Mouse (Mus musculus) ES-Bruce4 (cell line): ENCODE data around the gene Acad8. TPM values are rescaled to one million over a fixed set of nuclear protein-coding genes. Genes with fewer than 3 reads are reported as not detected.

Experiments
- H3K27ac ChIP-seq: 2 replicates; pipeline ENCODE4 v1.5.1; 2012; ENCODE audit warnings: low read length, inconsistent platforms; ENCODE audit not compliant: insufficient read depth
- H3K27me3 ChIP-seq: 2 replicates; pipeline ENCODE4 v1.6.1; 2012; ENCODE audit warnings: mild to moderate bottlenecking, low read length, inconsistent platforms; ENCODE audit not compliant: control insufficient read depth, poor library complexity, insufficient read depth, severe bottlenecking
- H3K36me3 ChIP-seq: 2 replicates; pipeline ENCODE4 v1.6.1; 2012; ENCODE audit warnings: inconsistent platforms, mild to moderate bottlenecking, low read length, moderate library complexity; ENCODE audit not compliant: control insufficient read depth, poor library complexity, insufficient read depth, severe bottlenecking
- H3K4me1 ChIP-seq: one replicate; pipeline ENCODE4 v1.8.1; 2011; ENCODE audit warnings: low read length; ENCODE audit not compliant: control insufficient read depth, insufficient read depth
- H3K4me3 ChIP-seq: 2 replicates; pipeline ENCODE4 v1.5.1; 2011; ENCODE audit warnings: low read depth, mild to moderate bottlenecking, low read length
- H3K9ac ChIP-seq: 2 replicates; pipeline ENCODE4 v1.6.1; 2012; ENCODE audit warnings: low read depth, mild to moderate bottlenecking, inconsistent platforms; ENCODE audit not compliant: poor library complexity, severe bottlenecking
- H3K9me3 ChIP-seq: replicated peaks from 2 replicates; pipeline ENCODE4 v1.6.1; 2012; ENCODE audit warnings: mild to moderate bottlenecking, low read length, inconsistent platforms; ENCODE audit not compliant: control insufficient read depth, poor library complexity, insufficient read depth, severe bottlenecking
- CTCF ChIP-seq: IDR thresholded peaks from one replicate; pipeline ENCODE4 v1.8.1; 2011; ENCODE audit warnings: low read depth, low read length
- EP300 ChIP-seq: IDR thresholded peaks from 2 replicates; pipeline ENCODE4 v1.6.1; 2011; ENCODE audit warnings: low read depth, low read length; ENCODE audit not compliant: insufficient read depth
- POLR2A ChIP-seq: IDR thresholded peaks from one replicate; pipeline ENCODE4 v1.8.1; 2011; ENCODE audit warnings: low read length; ENCODE audit not compliant: insufficient read depth
- polyA plus RNA-seq: library from polyadenylated mRNA; stranded (reverse); fragments of >200 nt; gene quantifications from 2 replicates; pipeline ENCODE4 v1.2.4, GENCODE M21; 2011; ENCODE audit warnings: low read depth; ENCODE audit not compliant: missing spikeins, insufficient read depth, insufficient read length

Gene Acad8
- polyA plus RNA-seq, 1 experiment = 35.5 TPM

DNA sequence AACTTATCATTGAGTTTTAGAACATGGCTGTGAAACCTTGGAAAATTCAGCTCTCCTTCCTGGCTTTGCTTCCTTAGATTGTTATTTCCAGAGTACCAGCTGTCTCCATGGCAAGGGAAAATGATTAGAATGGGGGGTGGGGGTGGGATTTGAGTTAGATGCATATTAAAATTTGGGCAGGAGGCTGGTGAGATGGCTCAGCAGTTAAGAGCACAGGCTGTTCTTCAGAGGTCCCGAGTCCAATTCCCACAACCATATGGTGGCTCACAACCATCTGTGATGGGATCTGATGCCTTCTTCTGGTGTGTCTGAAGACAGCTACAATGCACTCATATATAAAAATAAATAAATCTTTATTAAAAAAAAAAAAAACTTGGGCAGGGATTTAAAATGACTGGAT is 6.6 kb upstream of the Acad8 start:
- Histone ChIP-seq H3K27ac (no peak overlapping the region), H3K4me3 (no peak overlapping the region), H3K4me1 (no peaks in the 10 kb centered on the region), H3K9me3 (no peaks in the 10 kb centered on the region), H3K27me3 (no peaks in the 10 kb centered on the region), H3K9ac (no peak overlapping the region), H3K36me3 (peaks cover 71% of the 10 kb centered on the region)
- TF ChIP-seq EP300 (no peak), POLR2A (no peak), CTCF (no peak)

DNA sequence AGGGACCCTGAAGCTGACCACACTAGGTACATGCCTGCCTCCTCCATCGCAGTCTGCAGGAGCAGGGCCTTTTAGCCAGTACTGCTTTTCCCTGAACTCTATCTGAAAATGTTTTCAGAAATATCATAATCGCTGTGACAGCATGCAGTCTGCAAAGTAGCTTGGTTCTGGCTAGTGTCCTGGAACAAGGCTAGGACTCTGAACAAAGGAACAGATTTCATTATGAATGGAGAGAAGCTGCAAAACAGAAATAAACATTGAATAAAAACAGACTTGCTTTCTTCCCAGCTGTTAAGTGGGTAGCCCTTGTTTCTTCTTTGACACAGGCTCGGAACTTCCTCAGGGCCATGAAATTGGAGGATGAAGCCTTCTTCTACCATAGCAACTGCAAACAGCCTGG is 5.9 kb upstream of the Acad8 start:
- no peak overlapping the region for H3K27ac ChIP-seq
- no peak overlapping the region for H3K4me3 ChIP-seq
- H3K27me3 ChIP-seq = no peaks in the 10 kb centered on the region
- H3K4me1 ChIP-seq = no peaks in the 10 kb centered on the region
- H3K9me3 ChIP-seq = no peaks in the 10 kb centered on the region
- H3K9ac ChIP-seq = no peak overlapping the region
- TF ChIP-seq EP300 = no peak
- TF ChIP-seq POLR2A = no peak
- TF ChIP-seq CTCF = no peak
- H3K36me3 ChIP-seq = peaks cover 71% of the 10 kb centered on the region

DNA sequence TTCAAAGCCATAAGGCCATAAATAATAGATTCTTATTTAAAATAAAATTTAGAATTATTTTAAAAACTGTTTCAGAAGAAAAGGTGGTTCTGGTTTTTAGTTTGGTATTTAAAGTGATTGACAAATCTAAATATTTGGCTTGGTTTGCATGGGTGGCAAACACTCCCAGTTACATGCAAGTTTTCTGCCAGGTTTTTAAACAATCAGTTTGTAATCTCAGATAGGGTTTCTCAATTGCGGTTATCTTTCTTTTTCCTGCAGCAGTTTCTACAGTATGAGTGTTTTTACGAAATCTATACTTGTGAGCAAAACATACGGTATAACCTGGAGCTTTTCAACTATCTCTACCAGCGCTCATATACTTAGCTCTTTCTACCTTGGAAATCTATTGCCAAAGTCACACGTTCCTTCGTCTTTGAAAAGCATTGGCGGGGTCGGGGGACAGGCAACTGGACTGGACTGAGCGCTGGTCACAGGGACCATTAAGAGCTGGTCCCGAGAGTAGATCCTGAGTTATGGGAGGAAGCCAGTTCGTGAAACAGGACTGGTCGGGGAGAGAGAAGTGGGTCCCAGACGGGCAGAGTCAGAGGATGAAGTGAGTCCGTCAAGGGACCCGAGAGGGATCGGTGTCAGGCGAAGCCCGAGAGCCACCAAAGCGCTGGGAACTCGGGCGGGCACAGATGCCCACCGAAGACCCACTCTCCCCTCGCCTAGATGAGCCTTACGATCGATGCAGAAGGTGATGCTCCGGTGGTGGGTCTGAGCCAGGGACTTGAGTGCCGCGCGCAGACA is 501 bp downstream of the Acad8 start:
- TF ChIP-seq POLR2A (no peak), CTCF (no peak)
- H3K4me3 ChIP-seq = peak overlapping the region; percentile 97
- H3K9me3 ChIP-seq = no peaks in the 10 kb centered on the region
- H3K9ac ChIP-seq = peak overlapping the region; percentile 96
- no peaks in the 10 kb centered on the region for H3K27me3 ChIP-seq
- H3K36me3 ChIP-seq = peaks cover 22% of the 10 kb centered on the region
- peaks cover 3% of the 10 kb centered on the region for H3K4me1 ChIP-seq
- H3K27ac ChIP-seq = no peak overlapping the region

DNA sequence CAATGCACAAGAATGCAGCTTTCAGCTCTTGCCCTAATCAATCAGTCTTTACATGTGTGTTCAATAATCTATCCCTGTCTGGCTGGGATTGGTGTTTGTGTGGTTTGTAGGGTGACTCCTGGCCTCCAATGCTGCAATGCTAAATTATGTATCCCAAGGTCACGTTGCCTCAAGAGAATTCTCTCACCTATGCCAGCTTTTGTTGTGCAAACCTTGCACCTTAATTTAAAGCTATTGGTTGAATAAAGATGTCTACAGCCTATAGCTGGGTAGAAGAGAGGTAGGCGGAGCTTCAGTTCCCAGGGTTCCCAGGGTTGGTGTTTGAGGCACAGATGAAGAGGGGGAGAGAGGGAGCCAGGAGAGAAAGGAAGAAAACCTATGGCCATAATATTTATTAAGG is 1.9 kb downstream of the Acad8 start:
- peaks cover 3% of the 10 kb centered on the region for H3K4me1 ChIP-seq
- TF ChIP-seq CTCF = no peak
- TF ChIP-seq POLR2A = no peak
- TF ChIP-seq EP300 = no peak

DNA sequence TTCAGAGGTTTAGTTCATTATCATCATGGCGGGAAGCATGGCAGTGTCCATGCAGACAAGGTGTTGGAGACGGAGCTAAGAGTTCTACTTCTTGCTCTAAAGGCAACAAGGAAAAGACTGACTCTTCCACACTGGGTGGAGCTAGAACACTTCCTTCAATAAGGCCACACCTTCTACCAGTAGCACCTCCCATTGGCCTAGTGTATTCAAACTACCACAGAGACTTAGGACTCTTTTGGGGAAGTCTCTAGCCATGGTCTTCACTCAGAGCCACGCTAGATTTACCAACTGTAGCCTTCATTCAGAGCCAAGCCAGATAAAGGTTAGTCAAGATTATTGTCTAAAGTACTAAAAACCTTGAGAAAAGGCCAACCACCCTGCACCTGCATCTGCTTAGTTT is 2.3 kb downstream of the Acad8 start:
- Histone ChIP-seq H3K4me3 (no peak overlapping the region), H3K36me3 (peaks cover 9% of the 10 kb centered on the region), H3K27ac (no peak overlapping the region), H3K9ac (no peak overlapping the region), H3K9me3 (no peaks in the 10 kb centered on the region), H3K4me1 (peaks cover 3% of the 10 kb centered on the region), H3K27me3 (no peaks in the 10 kb centered on the region)
- TF ChIP-seq EP300 (no peak), POLR2A (no peak), CTCF (no peak)

More for the DNA sequence above, 1.9 kb downstream of the Acad8 start:
- no peak overlapping the region for H3K4me3 ChIP-seq
- H3K9ac ChIP-seq = no peak overlapping the region
- no peak overlapping the region for H3K27ac ChIP-seq
- H3K27me3 ChIP-seq = no peaks in the 10 kb centered on the region
- no peaks in the 10 kb centered on the region for H3K9me3 ChIP-seq
- H3K36me3 ChIP-seq = peaks cover 9% of the 10 kb centered on the region

DNA sequence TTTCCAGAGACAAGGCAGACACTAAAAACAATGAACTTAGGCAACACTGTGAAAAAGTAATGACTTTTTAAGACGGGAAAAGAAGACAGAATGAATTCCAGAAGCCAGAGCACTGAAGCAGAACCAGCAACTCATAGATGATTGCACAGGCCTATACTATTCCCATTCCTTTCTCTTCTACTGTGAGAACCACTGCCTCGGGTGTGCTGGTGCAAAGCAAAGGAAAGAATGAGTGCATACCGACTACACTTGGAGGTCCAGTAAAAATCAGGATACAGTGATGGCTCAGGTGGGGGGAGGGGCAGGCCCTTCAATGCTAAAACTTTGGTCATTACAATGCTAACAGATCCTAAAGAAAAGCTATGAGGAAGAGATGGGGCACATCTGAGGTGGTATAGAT is 5.5 kb downstream of the Acad8 start:
- no peak for TF ChIP-seq CTCF
- TF ChIP-seq EP300 = no peak
- TF ChIP-seq POLR2A = no peak
- Histone ChIP-seq H3K9me3 (no peaks in the 10 kb centered on the region), H3K27me3 (no peaks in the 10 kb centered on the region), H3K4me3 (no peak overlapping the region), H3K36me3 (peaks cover 18% of the 10 kb centered on the region), H3K27ac (no peak overlapping the region), H3K9ac (no peak overlapping the region), H3K4me1 (peaks cover 3% of the 10 kb centered on the region)
